Mouse (Mus musculus): ENCODE results near the gene Man2a1. TPM values are rescaled to one million over a fixed set of nuclear protein-coding genes. Genes with fewer than 3 reads are reported as not detected.

The Man2a1 gene
- polyA plus RNA-seq, 1 experiment from 2014 or later = 11.5 TPM

- TF ChIP-seq CTCF (IDR thresholded peaks at IDR 0.05; ENCODE audit: low read depth) = no peak
- peak; percentile 67 for TF ChIP-seq EP300 (IDR thresholded peaks at IDR 0.05; ENCODE audit: low read depth)
- no peak overlapping the region for H3K4me2 ChIP-seq (ENCODE audit: low read depth, low read length)
- 0 out of 2 replicates have a peak, but pooled peaks cover 4% of the 10 kb centered on the region for H3K4me1 ChIP-seq (ENCODE audit: insufficient read depth)
- H3K27me3 ChIP-seq (ENCODE audit: insufficient read depth, low read length) = no peaks in the 10 kb centered on the region
- peak overlapping the region; percentile 30; the same call in 1 of the 2 replicates for H3K27ac ChIP-seq (ENCODE audit: low read depth)
- H3K9ac ChIP-seq (replicated peaks) = no peak overlapping the region
- no peak overlapping the region for H3K4me3 ChIP-seq (ENCODE audit: low read depth, low read length)
- peak; percentile 93 for ATAC-seq
- H3K9me3 ChIP-seq (ENCODE audit: low read length) = 0 out of 2 replicates have a peak, but pooled peaks cover 2% of the 10 kb centered on the region
- H3K36me3 ChIP-seq (replicated peaks; ENCODE audit: insufficient read depth, low read length) = peaks cover 62% of the 10 kb centered on the region
- WGBS (ENCODE audit: insufficient replicate concordance) = 64% methylated on average over 6 of the region's 6 CpGs
- DNase-seq = peak; percentile 23
These were observed 74.4 kb downstream of the Man2a1 start for GRCm38 (mm10) chr17:64674980-64675379.

GRCm38 (mm10) chr17:64676735-64677469 lies 76.4 kb downstream of the Man2a1 start:
- DNase-seq (no peak), ATAC-seq (no peak)
- H3K9ac ChIP-seq (replicated peaks) = no peak overlapping the region
- peaks cover 48% of the 10 kb centered on the region for H3K36me3 ChIP-seq (replicated peaks; ENCODE audit: insufficient read depth, low read length)
- H3K4me2 ChIP-seq (ENCODE audit: low read depth, low read length) = no peak overlapping the region
- WGBS (ENCODE audit: insufficient replicate concordance) = 71% methylated on average over 10 of the region's 10 CpGs
- no peaks in the 10 kb centered on the region for H3K27me3 ChIP-seq (ENCODE audit: insufficient read depth, low read length)
- 0 out of 2 replicates have a peak, but pooled peaks cover 4% of the 10 kb centered on the region for H3K4me1 ChIP-seq (ENCODE audit: insufficient read depth)
- H3K27ac ChIP-seq (ENCODE audit: low read depth) = 0 out of 2 replicates have a peak overlapping the region, but pooled peaks have one; percentile 13
- H3K4me3 ChIP-seq (ENCODE audit: low read depth, low read length) = no peak overlapping the region
- 0 out of 2 replicates have a peak, but pooled peaks cover 2% of the 10 kb centered on the region for H3K9me3 ChIP-seq (ENCODE audit: low read length)
- TF ChIP-seq CTCF (IDR thresholded peaks at IDR 0.05; ENCODE audit: low read depth) (no peak), EP300 (IDR thresholded peaks at IDR 0.05; ENCODE audit: low read depth) (no peak)

GRCm38 (mm10) chr17:64681461-64681860 lies 80.9 kb downstream of the Man2a1 start:
- DNase-seq (no peak), ATAC-seq (no peak)
- WGBS (ENCODE audit: insufficient replicate concordance) = 80% methylated on average over 3 of the region's 3 CpGs
- Histone ChIP-seq H3K4me3 (ENCODE audit: low read depth, low read length) (no peak overlapping the region), H3K4me1 (ENCODE audit: insufficient read depth) (0 out of 2 replicates have a peak, but pooled peaks cover 4% of the 10 kb centered on the region), H3K4me2 (ENCODE audit: low read depth, low read length) (no peak overlapping the region), H3K36me3 (replicated peaks; ENCODE audit: insufficient read depth, low read length) (peaks cover 43% of the 10 kb centered on the region), H3K27ac (ENCODE audit: low read depth) (peak overlapping the region; percentile 25; the same call in 1 of the 2 replicates), H3K9ac (replicated peaks) (no peak overlapping the region), H3K9me3 (ENCODE audit: low read length) (no peaks in the 10 kb centered on the region), H3K27me3 (ENCODE audit: insufficient read depth, low read length) (no peaks in the 10 kb centered on the region)
- no peak for TF ChIP-seq EP300 (IDR thresholded peaks at IDR 0.05; ENCODE audit: low read depth)
- TF ChIP-seq CTCF (IDR thresholded peaks at IDR 0.05; ENCODE audit: low read depth) = no peak

GRCm38 (mm10) chr17:64681927-64682326 lies 81.4 kb downstream of the Man2a1 start:
- H3K4me2 ChIP-seq (ENCODE audit: low read depth, low read length) = no peak overlapping the region
- 61% methylated on average over 2 of the region's 2 CpGs for WGBS (ENCODE audit: insufficient replicate concordance)
- H3K27ac ChIP-seq (ENCODE audit: low read depth) = peak overlapping the region; percentile 25; the same call in 1 of the 2 replicates
- H3K4me3 ChIP-seq (ENCODE audit: low read depth, low read length) = no peak overlapping the region
- no peak for TF ChIP-seq EP300 (IDR thresholded peaks at IDR 0.05; ENCODE audit: low read depth)
- TF ChIP-seq CTCF (IDR thresholded peaks at IDR 0.05; ENCODE audit: low read depth) = no peak
- no peaks in the 10 kb centered on the region for H3K9me3 ChIP-seq (ENCODE audit: low read length)
- no peak overlapping the region for H3K9ac ChIP-seq (replicated peaks)
- peaks cover 39% of the 10 kb centered on the region for H3K36me3 ChIP-seq (replicated peaks; ENCODE audit: insufficient read depth, low read length)
- DNase-seq (peak; percentile 63), ATAC-seq (peak; percentile 90)
- H3K27me3 ChIP-seq (ENCODE audit: insufficient read depth, low read length) = no peaks in the 10 kb centered on the region
- no peaks in the 10 kb centered on the region for H3K4me1 ChIP-seq (ENCODE audit: insufficient read depth)

- H3K4me2 ChIP-seq (ENCODE audit: low read depth, low read length) = no peak overlapping the region
- DNase-seq (no peak), ATAC-seq (no peak)
- no peak overlapping the region for H3K9ac ChIP-seq (replicated peaks)
- H3K4me3 ChIP-seq (ENCODE audit: low read depth, low read length) = no peak overlapping the region
- no peak overlapping the region for H3K27ac ChIP-seq (ENCODE audit: low read depth)
- no peaks in the 10 kb centered on the region for H3K9me3 ChIP-seq (ENCODE audit: low read length)
- 85% methylated on average over 4 of the region's 4 CpGs for WGBS (ENCODE audit: insufficient replicate concordance)
- H3K4me1 ChIP-seq (ENCODE audit: insufficient read depth) = no peaks in the 10 kb centered on the region
- peaks cover 42% of the 10 kb centered on the region for H3K36me3 ChIP-seq (replicated peaks; ENCODE audit: insufficient read depth, low read length)
- H3K27me3 ChIP-seq (ENCODE audit: insufficient read depth, low read length) = no peaks in the 10 kb centered on the region
- TF ChIP-seq EP300 (IDR thresholded peaks at IDR 0.05; ENCODE audit: low read depth) = no peak
- no peak for TF ChIP-seq CTCF (IDR thresholded peaks at IDR 0.05; ENCODE audit: low read depth)
These were observed 83.6 kb downstream of the Man2a1 start for GRCm38 (mm10) chr17:64684088-64684487.

GRCm38 (mm10) chr17:64685216-64685903 lies 84.8 kb downstream of the Man2a1 start:
- H3K4me3 ChIP-seq (ENCODE audit: low read depth, low read length) = no peak overlapping the region
- ATAC-seq (no peak), DNase-seq (no peak)
- TF ChIP-seq EP300 (IDR thresholded peaks at IDR 0.05; ENCODE audit: low read depth) (no peak), CTCF (IDR thresholded peaks at IDR 0.05; ENCODE audit: low read depth) (no peak)
- no peaks in the 10 kb centered on the region; the same call in 1 of the 2 replicates for H3K9me3 ChIP-seq (ENCODE audit: low read length)
- no peak overlapping the region for H3K4me2 ChIP-seq (ENCODE audit: low read depth, low read length)
- no peaks in the 10 kb centered on the region for H3K4me1 ChIP-seq (ENCODE audit: insufficient read depth)
- no peak overlapping the region for H3K9ac ChIP-seq (replicated peaks)
- no peak overlapping the region for H3K27ac ChIP-seq (ENCODE audit: low read depth)
- peaks cover 48% of the 10 kb centered on the region for H3K36me3 ChIP-seq (replicated peaks; ENCODE audit: insufficient read depth, low read length)
- H3K27me3 ChIP-seq (ENCODE audit: insufficient read depth, low read length) = no peaks in the 10 kb centered on the region
- WGBS (ENCODE audit: insufficient replicate concordance) = 80% methylated on average over 6 of the region's 6 CpGs

Measured in liver, postnatal 0 days (tissue).